Mouse (Mus musculus): ENCODE data around the gene Zfp850. TPM values are rescaled to one million over a fixed set of nuclear protein-coding genes. Genes with fewer than 3 reads are reported as not detected.

Zfp850 gene
- polyA plus RNA-seq, 1 experiment from 2014 or later, result 0.95 TPM

Other genes starting within 250 kb of the Zfp850 start
- 4.1 to 5.9 TPM (median 4.8 TPM) in 3 replicates for gene Zfp626, start 206.9 kb downstream of the Zfp850 start, polyA plus RNA-seq (2018)
- gene Zfp59, start 175.5 kb downstream of the Zfp850 start, polyA plus RNA-seq (2018), result 3.4 to 4.3 TPM (median 3.6 TPM) in 3 replicates
- gene Zfp607a, start 156.6 kb downstream of the Zfp850 start, polyA plus RNA-seq (2018), result 3.2 to 3.5 TPM (median 3.3 TPM) in 3 replicates
- gene Zfp974, start 84.7 kb downstream of the Zfp850 start, polyA plus RNA-seq (2018), result 3.0 to 4.3 TPM (median 3.5 TPM) in 3 replicates
- 6.2 to 8.0 TPM (median 7.8 TPM) in 3 replicates for gene Zfp780b, start 34.9 kb downstream of the Zfp850 start, polyA plus RNA-seq (2018)
- gene Psmc4, start 36.0 kb upstream of the Zfp850 start, polyA plus RNA-seq (2018), result 88.3 to 136 TPM (median 104 TPM) in 3 replicates
- gene Fcgbp, start 57.1 kb upstream of the Zfp850 start, polyA plus RNA-seq (2018), result not detected in 3 replicates
- not detected in 3 replicates for gene 9530053A07Rik, start 115.4 kb upstream of the Zfp850 start, polyA plus RNA-seq (2018)
- 53.7 to 146 TPM (median 80.2 TPM) in 3 replicates for gene Fbl, start 155.6 kb upstream of the Zfp850 start, polyA plus RNA-seq (2018)
- gene Dyrk1b, start 165.4 kb upstream of the Zfp850 start, polyA plus RNA-seq (2018), result 2.6 to 13.6 TPM (median 7.4 TPM) in 3 replicates